Mouse (Mus musculus) frontal cortex, postnatal 10 days (tissue): ENCODE results near the gene Hnrnpu.
A peak's percentile ranks its signal among the peaks of the same experiment; 100 is the strongest.
"Not testable (repeated sequence)": the region's sequence is repeated elsewhere in the genome, so short reads cannot be mapped to it uniquely, and the experiment has no call there.

ENCODE experiments used
- DNase-seq, 2 experiments: peaks; one replicate each; pipeline ENCODE4 v3.0.0; 2022; ENCODE audit warnings: low spot score in 2 of 2, mixed read lengths in 1 of 2

The Hnrnpu gene

GRCm38 (mm10) chr1:178337551-178338317, at the start of gene Hnrnpu:
Gene Hnrnpu (minus strand): TSS chr1:178337797.
- DNase-seq = peak; percentile 94 to 96

GRCm38 (mm10) chr1:178382165-178382564, 44.6 kb upstream of the Hnrnpu start:
- no peak for DNase-seq

GRCm38 (mm10) chr1:178379224-178379623, 41.6 kb upstream of the Hnrnpu start:
- no peak for DNase-seq

GRCm38 (mm10) chr1:178378115-178378514, 40.5 kb upstream of the Hnrnpu start:
- DNase-seq = no peak

- DNase-seq = no peak
Observed at GRCm38 (mm10) chr1:178376907-178377306, 39.3 kb upstream of the Hnrnpu start.

- no peak for DNase-seq
Observed at GRCm38 (mm10) chr1:178376061-178376460, 38.5 kb upstream of the Hnrnpu start.

- no peak for DNase-seq
Observed at GRCm38 (mm10) chr1:178375381-178375780, 37.8 kb upstream of the Hnrnpu start.

- no peak for DNase-seq
Observed at GRCm38 (mm10) chr1:178372681-178373080, 35.1 kb upstream of the Hnrnpu start.

GRCm38 (mm10) chr1:178369272-178369651, 31.7 kb upstream of the Hnrnpu start:
- peak in 1 of 2 experiments; percentile 14 for DNase-seq

- DNase-seq = peak; percentile 89
Observed at GRCm38 (mm10) chr1:178368548-178369271, 31.1 kb upstream of the Hnrnpu start.

GRCm38 (mm10) chr1:178368121-178368520, 30.5 kb upstream of the Hnrnpu start:
- DNase-seq = no peak

GRCm38 (mm10) chr1:178365171-178365570, 27.6 kb upstream of the Hnrnpu start:
- DNase-seq = no peak

- no peak for DNase-seq
Observed at GRCm38 (mm10) chr1:178360702-178361101, 23.1 kb upstream of the Hnrnpu start.

GRCm38 (mm10) chr1:178360264-178360663, 22.7 kb upstream of the Hnrnpu start:
- DNase-seq = no peak

GRCm38 (mm10) chr1:178357776-178358710, 20.4 kb upstream of the Hnrnpu start:
- DNase-seq = peak; percentile 46 to 72

- no peak for DNase-seq
Observed at GRCm38 (mm10) chr1:178354576-178354975, 17.0 kb upstream of the Hnrnpu start.

GRCm38 (mm10) chr1:178351643-178352042, 14.0 kb upstream of the Hnrnpu start:
- no peak for DNase-seq

GRCm38 (mm10) chr1:178350792-178351191, 13.2 kb upstream of the Hnrnpu start:
- DNase-seq = no peak

GRCm38 (mm10) chr1:178344071-178344805, 6.6 kb upstream of the Hnrnpu start:
- not testable (repeated sequence) for DNase-seq

- no peak for DNase-seq
Observed at GRCm38 (mm10) chr1:178342612-178343011, 5.0 kb upstream of the Hnrnpu start.

- DNase-seq = no peak
Observed at GRCm38 (mm10) chr1:178342063-178342462, 4.5 kb upstream of the Hnrnpu start.
